Mouse (Mus musculus): ENCODE results near the gene Ubl5. TPM values are rescaled to one million over a fixed set of nuclear protein-coding genes. Genes with fewer than 3 reads are reported as not detected.
"Not testable (repeated sequence)": the region's sequence is repeated elsewhere in the genome, so short reads cannot be mapped to it uniquely, and the experiment has no call there.

Gene Ubl5
- polyA plus RNA-seq, 1 experiment from 2014 or later, result 476 TPM

DNA sequence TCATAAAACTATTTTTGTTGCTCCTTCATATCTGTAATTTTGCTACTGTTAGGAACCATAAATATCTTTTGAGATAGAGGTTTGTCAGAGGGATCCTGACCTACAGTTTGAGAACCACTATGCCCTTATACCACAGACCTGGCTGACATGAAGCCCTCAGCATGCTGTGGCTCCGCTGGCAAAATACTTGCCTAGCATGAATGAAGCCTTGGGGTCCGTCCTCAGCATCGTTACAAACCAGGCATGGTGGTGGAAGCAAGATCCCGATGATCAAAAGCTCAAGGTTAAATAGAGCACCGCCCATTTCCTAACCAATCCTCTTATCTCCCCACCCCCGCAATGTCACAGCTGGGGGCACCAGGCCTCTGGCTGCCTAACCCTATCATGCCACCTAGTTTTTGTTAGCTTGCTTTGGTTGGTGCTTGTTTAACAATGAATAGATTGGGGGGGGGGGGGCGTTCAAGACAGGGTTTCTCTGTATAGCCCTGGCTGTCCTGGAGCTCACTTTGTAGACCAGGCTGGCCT, 23.9 kb downstream of the Ubl5 start:
- no peak overlapping the region for H3K27ac ChIP-seq
- 35% methylated on average over 6 of the region's 7 CpGs for WGBS (ENCODE audit: missing documents)
- H3K36me3 ChIP-seq (ENCODE audit: inconsistent target), result peaks cover 25% of the 10 kb centered on the region; the same call in 1 of the 2 replicates
- H3K4me3 ChIP-seq (ENCODE audit: inconsistent target), result no peak overlapping the region
- no peaks in the 10 kb centered on the region for H3K79me2 ChIP-seq (ENCODE audit: inconsistent target)

DNA sequence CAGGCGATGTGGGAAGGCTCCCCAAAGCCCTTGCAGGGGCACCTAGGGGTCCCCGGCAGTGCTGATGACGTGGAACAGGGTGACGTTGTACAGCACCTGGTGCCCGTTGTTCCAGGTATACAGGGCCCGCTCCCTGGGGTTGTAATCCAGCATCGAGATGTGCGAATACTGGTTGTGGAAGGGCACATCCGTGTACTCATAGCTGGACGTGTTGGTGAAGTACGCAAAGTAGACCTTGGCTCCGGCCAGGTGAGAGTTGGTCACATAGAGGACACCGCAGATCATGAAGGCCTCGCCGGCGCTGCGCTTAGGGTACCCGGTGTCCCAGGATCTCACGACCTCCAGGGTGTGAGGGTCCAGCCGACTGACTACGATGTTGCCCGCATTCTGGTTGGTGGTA, 25.4 kb downstream of the Ubl5 start:
- peaks cover 13% of the 10 kb centered on the region; the same call in 1 of the 2 replicates for H3K36me3 ChIP-seq (ENCODE audit: inconsistent target)
- no peaks in the 10 kb centered on the region for H3K79me2 ChIP-seq (ENCODE audit: inconsistent target)
- no peak overlapping the region for H3K4me3 ChIP-seq (ENCODE audit: inconsistent target)
- no peak overlapping the region for H3K27ac ChIP-seq
- 92% methylated on average over 22 of the region's 22 CpGs for WGBS (ENCODE audit: missing documents)

DNA sequence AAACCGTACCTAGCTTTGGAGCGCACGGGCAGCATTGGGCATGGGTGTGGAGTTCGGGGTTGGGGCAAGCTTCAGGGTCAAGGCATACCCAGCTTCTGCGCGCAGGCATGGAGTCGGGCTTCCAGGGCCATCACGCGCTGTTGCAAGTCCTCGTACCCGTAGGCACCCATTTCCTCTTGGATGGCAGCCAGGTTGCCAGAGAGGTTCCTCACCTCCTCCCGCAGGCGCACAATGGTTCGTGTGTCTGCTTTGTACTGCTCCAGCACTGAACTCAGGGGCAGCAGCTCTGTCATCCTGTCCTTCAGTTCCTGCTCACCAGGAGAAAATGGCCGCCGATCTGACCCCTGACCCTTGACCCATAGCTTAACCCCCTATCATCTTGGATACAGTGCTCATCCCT, 29.4 kb downstream of the Ubl5 start:
- no peaks in the 10 kb centered on the region for H3K79me2 ChIP-seq (ENCODE audit: inconsistent target)
- no peak overlapping the region for H3K27ac ChIP-seq
- 45% methylated on average over 16 of the region's 16 CpGs for WGBS (ENCODE audit: missing documents)
- no peak overlapping the region for H3K4me3 ChIP-seq (ENCODE audit: inconsistent target)
- no peaks in the 10 kb centered on the region for H3K36me3 ChIP-seq (ENCODE audit: inconsistent target)

DNA sequence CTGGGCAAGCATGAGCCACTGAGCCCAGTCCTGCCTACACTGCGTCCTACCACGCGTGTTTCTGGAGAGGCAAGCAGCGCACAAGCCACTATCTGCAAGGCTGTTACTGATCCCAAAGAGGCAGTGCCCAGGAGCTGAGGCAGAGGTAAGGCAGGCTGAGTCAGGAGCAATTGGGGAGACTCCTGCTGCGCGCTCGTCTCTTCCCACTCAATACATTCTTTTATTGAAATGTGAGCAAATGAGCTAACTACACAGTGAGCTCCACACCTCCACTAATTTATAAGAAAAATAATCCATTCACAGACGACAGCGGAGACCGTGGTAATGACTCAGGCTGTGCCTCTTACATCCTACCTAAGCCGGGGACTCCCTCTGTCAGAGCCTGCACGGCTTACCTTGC, 35.2 kb downstream of the Ubl5 start:
- Histone ChIP-seq H3K27ac (no peak overlapping the region), H3K36me3 (ENCODE audit: inconsistent target) (no peaks in the 10 kb centered on the region), H3K4me3 (ENCODE audit: inconsistent target) (no peak overlapping the region), H3K79me2 (ENCODE audit: inconsistent target) (no peaks in the 10 kb centered on the region)
- WGBS (ENCODE audit: missing documents), result 95% methylated on average over 12 of the region's 12 CpGs

DNA sequence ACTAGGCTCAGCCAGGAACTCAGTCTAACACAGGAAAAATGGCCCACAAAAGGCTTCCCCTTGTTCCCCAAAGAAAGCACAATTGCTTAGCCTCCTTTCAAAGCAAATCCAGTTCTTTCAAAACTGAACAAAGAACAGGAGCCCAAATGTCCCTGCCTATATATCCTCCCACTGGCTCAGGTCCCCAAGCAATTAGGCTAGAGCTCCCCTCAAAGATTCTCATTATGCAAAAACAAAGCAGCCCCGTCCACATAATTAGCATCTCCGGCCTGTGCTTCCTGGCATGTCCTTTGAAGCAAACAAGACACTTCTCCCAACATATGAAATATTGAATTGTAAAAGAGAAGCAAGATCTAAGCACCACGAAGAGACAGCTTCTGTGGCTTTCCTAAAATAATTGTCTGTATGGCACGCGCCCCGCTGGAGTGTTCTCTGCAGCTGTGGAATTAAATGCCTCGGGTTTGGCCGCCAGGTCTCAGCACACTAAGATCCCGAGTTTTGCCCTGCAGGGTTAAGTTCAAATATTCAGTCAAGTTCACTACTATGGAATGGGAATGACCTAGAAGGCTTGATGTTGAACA, 37.8 kb downstream of the Ubl5 start:
- H3K79me2 ChIP-seq (ENCODE audit: inconsistent target), result no peaks in the 10 kb centered on the region
- H3K4me3 ChIP-seq (ENCODE audit: inconsistent target), result no peak overlapping the region
- no peaks in the 10 kb centered on the region for H3K36me3 ChIP-seq (ENCODE audit: inconsistent target)
- WGBS (ENCODE audit: missing documents), result 78% methylated on average over 9 of the region's 9 CpGs
- no peak overlapping the region for H3K27ac ChIP-seq

DNA sequence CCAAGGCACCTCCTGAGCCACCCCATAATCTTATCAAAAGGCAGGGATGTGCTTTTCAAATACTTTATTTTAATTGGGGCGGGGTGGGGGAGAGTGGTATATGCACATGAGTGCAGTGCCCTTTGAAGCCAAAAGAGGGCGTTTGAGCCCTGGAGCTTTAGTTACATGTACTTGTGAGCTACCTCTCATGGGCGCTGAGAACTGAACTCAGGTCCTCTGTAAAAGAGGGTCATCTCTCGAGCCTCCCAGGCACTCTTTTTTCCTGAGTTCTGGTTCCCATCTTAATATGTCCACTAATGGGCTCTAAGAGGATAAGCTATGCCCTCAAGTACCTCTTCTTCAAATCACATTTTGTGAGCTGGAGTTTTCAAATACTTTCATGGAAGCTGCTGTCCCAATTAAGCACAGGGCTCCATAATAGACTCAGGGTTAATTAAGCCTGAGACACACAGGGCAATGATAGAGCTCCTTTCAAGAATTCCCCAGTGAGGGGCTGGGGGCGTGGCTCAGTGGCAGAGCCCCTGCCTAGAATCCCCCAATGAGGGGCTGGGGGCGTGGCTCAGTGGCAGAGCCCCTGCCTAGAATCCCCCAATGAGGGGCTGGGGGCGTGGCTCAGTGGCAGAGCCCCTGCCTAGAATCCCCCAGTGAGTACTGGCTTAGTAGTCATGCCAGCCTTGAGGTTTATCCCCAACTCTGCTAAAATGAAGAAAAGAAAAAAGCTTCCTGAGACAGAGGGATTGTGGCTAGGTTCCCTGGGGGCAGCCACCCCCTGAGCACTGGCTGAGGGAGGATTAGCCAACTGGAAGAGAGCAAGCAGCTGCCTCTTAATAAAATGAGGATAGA, 39.1 kb downstream of the Ubl5 start:
- Histone ChIP-seq H3K79me2 (ENCODE audit: inconsistent target) (no peaks in the 10 kb centered on the region), H3K36me3 (ENCODE audit: inconsistent target) (no peaks in the 10 kb centered on the region), H3K27ac (no peak overlapping the region), H3K4me3 (ENCODE audit: inconsistent target) (no peak overlapping the region)
- WGBS (ENCODE audit: missing documents), result 76% methylated on average over 5 of the region's 7 CpGs

DNA sequence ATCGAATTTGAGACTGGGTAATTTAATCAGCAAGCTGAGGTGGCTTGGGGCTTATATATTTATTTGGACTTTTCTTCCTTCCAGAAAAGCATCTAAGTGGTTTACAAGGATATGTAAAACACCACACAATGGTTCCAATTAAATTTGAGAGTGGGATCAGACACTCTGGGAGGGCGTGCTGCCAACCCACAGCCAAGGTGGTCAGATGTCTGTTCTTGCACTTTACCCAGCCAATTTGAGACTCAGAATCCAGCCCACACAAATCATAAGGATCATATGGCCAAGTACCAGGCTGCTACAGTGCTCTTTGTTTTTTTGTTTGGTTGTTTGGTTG, 39.7 kb downstream of the Ubl5 start:
- no peak overlapping the region for H3K27ac ChIP-seq

DNA sequence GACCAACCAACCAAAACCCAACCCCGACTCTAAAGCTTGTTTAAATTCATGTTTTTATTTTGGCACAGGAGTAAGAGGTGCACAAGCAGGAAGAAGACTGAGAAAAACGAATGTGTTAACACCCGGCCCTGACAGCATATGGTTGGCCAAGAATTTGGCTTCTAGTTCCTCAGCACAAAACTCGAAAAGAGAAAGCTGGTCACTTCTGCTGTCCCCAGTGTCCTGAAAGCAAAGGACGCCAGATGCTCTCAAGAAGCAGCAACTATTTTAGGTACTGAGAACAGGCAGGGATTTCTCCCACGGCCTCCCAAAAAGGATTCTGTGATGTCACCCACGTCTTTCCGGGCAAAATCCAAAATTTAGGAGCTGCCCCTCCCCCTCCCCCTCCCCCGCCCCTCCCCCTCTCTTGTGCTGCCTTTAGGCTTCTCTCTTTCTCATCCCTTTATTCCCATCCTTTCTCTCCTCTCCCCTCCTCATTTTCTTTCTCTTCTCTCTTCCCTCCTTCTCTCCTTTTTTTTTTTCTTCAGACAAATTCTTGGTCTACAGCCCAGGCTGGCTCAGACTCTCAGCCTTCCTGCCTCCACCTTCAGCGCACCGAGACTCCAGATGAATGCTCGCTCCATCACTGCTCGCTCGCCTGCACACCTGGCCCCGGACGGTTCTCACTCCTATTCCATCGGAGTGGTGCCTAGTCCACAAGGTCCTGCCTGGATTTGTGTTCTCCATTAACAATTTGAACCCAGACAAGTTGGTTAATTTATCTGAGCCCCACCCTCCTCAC, 42.6 kb downstream of the Ubl5 start:
- Histone ChIP-seq H3K36me3 (ENCODE audit: inconsistent target) (no peaks in the 10 kb centered on the region), H3K79me2 (ENCODE audit: inconsistent target) (no peaks in the 10 kb centered on the region), H3K27ac (no peak overlapping the region), H3K4me3 (ENCODE audit: inconsistent target) (no peak overlapping the region)
- 58% methylated on average over 16 of the region's 17 CpGs for WGBS (ENCODE audit: missing documents)

More for the DNA sequence above, 39.7 kb downstream of the Ubl5 start:
- Histone ChIP-seq H3K36me3 (ENCODE audit: inconsistent target) (no peaks in the 10 kb centered on the region), H3K4me3 (ENCODE audit: inconsistent target) (no peak overlapping the region), H3K79me2 (ENCODE audit: inconsistent target) (no peaks in the 10 kb centered on the region)
- WGBS (ENCODE audit: missing documents), result 87% methylated on average over 2 of the region's 2 CpGs

DNA sequence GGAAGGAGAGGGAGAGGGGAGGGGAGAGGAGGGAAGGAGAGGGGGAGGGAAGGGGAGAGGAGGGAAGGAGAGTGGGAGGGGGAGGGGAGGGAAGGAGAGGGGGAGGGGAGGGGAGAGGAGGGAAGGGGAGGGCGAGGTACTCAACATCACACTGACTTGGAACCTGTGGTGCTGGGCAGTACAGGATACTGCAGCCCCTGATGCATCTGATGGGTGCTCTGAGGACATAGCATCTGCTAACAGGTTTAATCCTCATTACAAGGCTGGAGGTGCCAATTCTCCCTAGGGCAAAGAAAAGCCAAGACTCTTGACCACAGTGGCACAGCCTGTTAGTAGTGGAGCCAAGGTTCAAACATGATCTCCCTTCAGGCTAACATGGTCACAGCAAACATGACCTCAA, 46.7 kb downstream of the Ubl5 start:
- WGBS (ENCODE audit: missing documents), result 50% methylated on average over 1 of the region's 1 CpGs
- Histone ChIP-seq H3K36me3 (ENCODE audit: inconsistent target) (no peaks in the 10 kb centered on the region), H3K4me3 (ENCODE audit: inconsistent target) (no peak overlapping the region), H3K27ac (no peak overlapping the region), H3K79me2 (ENCODE audit: inconsistent target) (no peaks in the 10 kb centered on the region)

DNA sequence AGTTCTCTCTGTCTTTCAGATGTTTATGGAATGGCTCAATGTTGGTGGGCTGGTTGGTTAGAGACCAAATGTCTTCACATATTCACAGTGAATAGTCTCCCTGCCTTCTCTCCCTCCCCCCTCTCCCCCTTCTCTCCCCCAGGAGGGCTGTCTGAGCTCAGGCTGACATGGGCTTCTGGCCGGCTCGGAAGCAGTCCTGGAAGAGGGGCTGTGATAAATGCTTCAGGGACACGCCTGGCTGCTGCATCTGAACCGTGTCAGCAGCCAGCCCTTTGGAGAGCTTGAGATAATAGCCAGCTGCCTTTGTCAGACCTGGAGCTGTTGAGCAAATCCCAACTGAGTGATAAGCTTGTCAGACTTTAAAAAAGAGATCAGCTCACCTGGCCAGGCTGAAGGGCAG, 47.2 kb downstream of the Ubl5 start:
- H3K36me3 ChIP-seq (ENCODE audit: inconsistent target), result no peaks in the 10 kb centered on the region
- 57% methylated on average over 3 of the region's 4 CpGs for WGBS (ENCODE audit: missing documents)
- no peaks in the 10 kb centered on the region for H3K79me2 ChIP-seq (ENCODE audit: inconsistent target)
- H3K27ac ChIP-seq, result no peak overlapping the region
- no peak overlapping the region for H3K4me3 ChIP-seq (ENCODE audit: inconsistent target)

DNA sequence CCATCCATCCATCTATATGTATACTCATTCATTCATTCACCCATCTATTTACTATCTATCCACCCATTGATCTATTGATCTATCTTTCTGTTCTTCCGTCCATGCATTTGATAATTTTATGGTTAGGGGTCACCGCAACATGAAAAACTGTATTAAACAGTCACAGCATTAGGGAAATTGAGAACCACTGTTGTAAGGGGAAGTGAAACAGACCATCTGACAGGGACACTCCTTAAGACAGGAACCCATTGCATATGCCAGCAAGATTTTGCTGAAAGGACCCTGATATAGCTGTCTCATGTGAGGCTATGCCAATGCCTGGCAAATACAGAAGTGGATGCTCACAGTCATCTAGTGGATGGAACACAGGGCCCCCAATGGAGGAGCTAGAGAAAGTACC, 47.8 kb downstream of the Ubl5 start:
- not testable (repeated sequence) for H3K36me3 ChIP-seq (ENCODE audit: inconsistent target); H3K4me3 ChIP-seq (ENCODE audit: inconsistent target); H3K79me2 ChIP-seq (ENCODE audit: inconsistent target); H3K27ac ChIP-seq
- WGBS (ENCODE audit: missing documents), result 41% methylated on average over 2 of the region's 2 CpGs

DNA sequence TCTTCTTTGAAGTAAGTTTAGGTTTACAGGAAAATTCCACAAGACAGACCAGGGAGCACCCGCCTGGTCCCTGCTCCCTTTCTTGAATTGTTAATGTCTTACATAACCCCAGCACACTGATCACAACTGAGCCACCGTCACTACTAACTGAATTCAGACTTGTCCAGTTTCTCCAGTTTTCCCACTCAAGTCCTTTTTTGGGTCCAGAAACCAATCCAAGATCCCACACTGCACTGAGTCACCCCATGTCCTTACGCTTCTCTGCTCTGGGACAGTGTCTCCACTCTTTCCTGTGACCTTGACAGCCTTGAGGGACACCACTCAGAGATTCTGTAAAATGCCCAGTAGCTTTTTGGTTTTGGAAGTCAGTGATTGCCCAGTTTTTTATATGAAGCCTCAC, 50.2 kb downstream of the Ubl5 start:
- 97% methylated on average over 3 of the region's 3 CpGs for WGBS (ENCODE audit: missing documents)
- Histone ChIP-seq H3K79me2 (ENCODE audit: inconsistent target) (no peaks in the 10 kb centered on the region), H3K27ac (no peak overlapping the region), H3K4me3 (ENCODE audit: inconsistent target) (no peak overlapping the region), H3K36me3 (ENCODE audit: inconsistent target) (no peaks in the 10 kb centered on the region)

DNA sequence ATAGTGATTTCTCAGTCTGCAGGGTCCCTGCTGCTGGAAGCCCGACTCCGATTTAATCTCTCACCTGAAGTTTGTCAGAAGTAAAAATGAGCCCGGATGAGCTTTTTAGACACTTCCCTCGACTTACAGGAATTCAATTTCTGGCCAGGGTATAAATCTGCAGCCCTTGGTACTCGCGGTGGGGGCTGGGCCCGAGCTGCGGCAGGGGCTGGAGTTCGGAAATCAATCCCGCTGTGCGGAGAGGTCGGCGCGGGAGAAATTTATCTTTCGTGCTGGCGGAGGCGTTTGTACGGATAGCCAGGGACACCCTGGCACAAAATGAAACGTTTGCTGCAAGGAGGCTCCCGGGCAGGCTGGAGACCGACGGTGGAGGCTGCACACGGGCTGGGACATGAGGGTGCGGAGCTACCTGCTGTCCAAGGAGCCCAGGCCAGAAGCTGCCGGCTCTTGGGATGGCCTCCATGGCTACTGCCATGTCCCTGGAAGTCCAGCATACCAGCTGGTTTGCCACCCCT, 52.1 kb downstream of the Ubl5 start:
- Histone ChIP-seq H3K4me3 (ENCODE audit: inconsistent target) (no peak overlapping the region), H3K27ac (no peak overlapping the region), H3K36me3 (ENCODE audit: inconsistent target) (no peaks in the 10 kb centered on the region), H3K79me2 (ENCODE audit: inconsistent target) (no peaks in the 10 kb centered on the region)
- 13% methylated on average over 25 of the region's 25 CpGs for WGBS (ENCODE audit: missing documents)

DNA sequence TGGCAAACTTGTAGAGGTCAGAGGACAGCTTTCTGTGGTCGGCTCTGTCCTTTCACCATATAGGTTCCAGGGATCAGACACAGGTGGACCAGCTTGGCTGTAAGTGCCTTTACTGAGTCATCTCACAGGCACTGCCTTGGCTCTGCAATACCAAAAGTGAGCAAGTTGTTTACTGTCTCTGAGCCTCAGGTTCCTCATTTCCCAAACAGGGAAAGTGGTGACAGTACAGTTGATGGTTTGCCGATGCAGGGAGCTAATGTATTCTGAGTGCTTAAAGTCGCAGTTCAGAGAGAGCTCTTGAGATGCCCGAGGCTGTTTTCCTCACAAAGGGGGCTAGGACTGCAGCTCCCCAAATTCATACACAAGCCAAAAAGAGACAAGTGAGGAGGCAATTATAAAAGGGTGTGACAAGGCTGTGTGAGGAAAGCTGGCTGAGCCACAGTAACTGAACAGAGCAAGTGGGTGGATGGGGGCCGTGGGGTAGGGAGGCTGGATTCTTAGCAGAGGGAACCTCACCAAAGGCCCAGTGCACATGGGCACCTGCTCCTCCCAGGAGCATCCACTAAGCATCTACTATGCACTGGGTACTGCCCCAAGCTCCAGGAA, 53.5 kb downstream of the Ubl5 start:
- no peak overlapping the region for H3K27ac ChIP-seq
- no peaks in the 10 kb centered on the region for H3K79me2 ChIP-seq (ENCODE audit: inconsistent target)
- no peak overlapping the region for H3K4me3 ChIP-seq (ENCODE audit: inconsistent target)
- H3K36me3 ChIP-seq (ENCODE audit: inconsistent target), result no peaks in the 10 kb centered on the region
- 48% methylated on average over 5 of the region's 5 CpGs for WGBS (ENCODE audit: missing documents)

Data from macrophage (primary cell).